Mouse (Mus musculus): ENCODE data around the gene Iqcg. TPM values are rescaled to one million over a fixed set of nuclear protein-coding genes. Genes with fewer than 3 reads are reported as not detected.

The Iqcg gene
- total and polyA plus RNA-seq, 2 experiments from 2014 or later: 5.1 to 8.3 TPM

GRCm38 (mm10) chr16:33076078-33076477 is 20.1 kb upstream of the Iqcg start:
- H3K4me3 ChIP-seq (ENCODE audit: low read depth, low read length): no peak overlapping the region

GRCm38 (mm10) chr16:33074967-33075366 is 18.9 kb upstream of the Iqcg start:
- ATAC-seq (ENCODE audit: low FRiP score): no peak
- H3K27ac ChIP-seq (ENCODE audit: low read depth, low read length): no peak overlapping the region

More at GRCm38 (mm10) chr16:33076078-33076477, 20.1 kb upstream of the Iqcg start:
- Histone ChIP-seq H3K36me3 (ENCODE audit: insufficient read depth, low read length) (peaks cover 34% of the 10 kb centered on the region; the same call in 1 of the 2 replicates), H3K4me2 (ENCODE audit: low read depth, low read length, poor library complexity, severe bottlenecking) (no peak overlapping the region), H3K27ac (ENCODE audit: low read depth, low read length) (no peak overlapping the region), H3K9ac (replicated peaks; ENCODE audit: low read length, poor library complexity, severe bottlenecking) (no peak overlapping the region), H3K4me1 (ENCODE audit: insufficient read depth, low read length) (no peaks in the 10 kb centered on the region), H3K27me3 (ENCODE audit: insufficient read depth, low read length) (no peaks in the 10 kb centered on the region), H3K9me3 (ENCODE audit: low read length) (no peaks in the 10 kb centered on the region)
- TF ChIP-seq CTCF (IDR thresholded peaks at IDR 0.05): no peak
- ATAC-seq (ENCODE audit: low FRiP score) (no peak), DNase-seq (ENCODE audit: low spot score) (no peak)
- 80% methylated on average over 6 of the region's 6 CpGs for WGBS

GRCm38 (mm10) chr16:33072871-33073557 is 17.0 kb upstream of the Iqcg start:
- H3K9ac ChIP-seq (replicated peaks; ENCODE audit: low read length, poor library complexity, severe bottlenecking): no peak overlapping the region

More at GRCm38 (mm10) chr16:33074967-33075366, 18.9 kb upstream of the Iqcg start:
- Histone ChIP-seq H3K36me3 (ENCODE audit: insufficient read depth, low read length) (peaks cover 29% of the 10 kb centered on the region), H3K4me3 (ENCODE audit: low read depth, low read length) (no peak overlapping the region), H3K27me3 (ENCODE audit: insufficient read depth, low read length) (no peaks in the 10 kb centered on the region), H3K9ac (replicated peaks; ENCODE audit: low read length, poor library complexity, severe bottlenecking) (no peak overlapping the region), H3K9me3 (ENCODE audit: low read length) (no peaks in the 10 kb centered on the region), H3K4me2 (ENCODE audit: low read depth, low read length, poor library complexity, severe bottlenecking) (no peak overlapping the region), H3K4me1 (ENCODE audit: insufficient read depth, low read length) (no peaks in the 10 kb centered on the region)
- no peak for TF ChIP-seq CTCF (IDR thresholded peaks at IDR 0.05)
- DNase-seq (ENCODE audit: low spot score): no peak
- WGBS: 84% methylated on average over 5 of the region's 5 CpGs

GRCm38 (mm10) chr16:33070928-33071327 is 14.9 kb upstream of the Iqcg start:
- no peaks in the 10 kb centered on the region for H3K4me1 ChIP-seq (ENCODE audit: insufficient read depth, low read length)
- H3K27me3 ChIP-seq (ENCODE audit: insufficient read depth, low read length): no peaks in the 10 kb centered on the region
- no peak for DNase-seq (ENCODE audit: low spot score)
- no peak overlapping the region for H3K27ac ChIP-seq (ENCODE audit: low read depth, low read length)
- peaks cover 35% of the 10 kb centered on the region for H3K36me3 ChIP-seq (ENCODE audit: insufficient read depth, low read length)
- H3K9me3 ChIP-seq (ENCODE audit: low read length): no peaks in the 10 kb centered on the region
- no peak overlapping the region for H3K4me2 ChIP-seq (ENCODE audit: low read depth, low read length, poor library complexity, severe bottlenecking)
- no peak for TF ChIP-seq CTCF (IDR thresholded peaks at IDR 0.05)
- no peak overlapping the region for H3K4me3 ChIP-seq (ENCODE audit: low read depth, low read length)
- H3K9ac ChIP-seq (replicated peaks; ENCODE audit: low read length, poor library complexity, severe bottlenecking): no peak overlapping the region
- ATAC-seq (ENCODE audit: low FRiP score): no peak

More at GRCm38 (mm10) chr16:33072871-33073557, 17.0 kb upstream of the Iqcg start:
- Histone ChIP-seq H3K27ac (ENCODE audit: low read depth, low read length) (no peak overlapping the region), H3K4me2 (ENCODE audit: low read depth, low read length, poor library complexity, severe bottlenecking) (no peak overlapping the region), H3K4me3 (ENCODE audit: low read depth, low read length) (no peak overlapping the region), H3K36me3 (ENCODE audit: insufficient read depth, low read length) (peaks cover 35% of the 10 kb centered on the region), H3K4me1 (ENCODE audit: insufficient read depth, low read length) (no peaks in the 10 kb centered on the region), H3K9me3 (ENCODE audit: low read length) (no peaks in the 10 kb centered on the region), H3K27me3 (ENCODE audit: insufficient read depth, low read length) (no peaks in the 10 kb centered on the region)
- TF ChIP-seq CTCF (IDR thresholded peaks at IDR 0.05): no peak
- DNase-seq (ENCODE audit: low spot score) (no peak), ATAC-seq (ENCODE audit: low FRiP score) (no peak)
- WGBS: 89% methylated on average over 6 of the region's 6 CpGs

GRCm38 (mm10) chr16:33064636-33065035 is 8.6 kb upstream of the Iqcg start:
- WGBS: 64% methylated on average over 9 of the region's 9 CpGs
- H3K4me3 ChIP-seq (ENCODE audit: low read depth, low read length): no peak overlapping the region
- H3K27me3 ChIP-seq (ENCODE audit: insufficient read depth, low read length): no peaks in the 10 kb centered on the region
- peak; percentile 32; the same call in 1 of the 2 replicates for TF ChIP-seq CTCF (IDR thresholded peaks at IDR 0.05)
- peaks cover 24% of the 10 kb centered on the region for H3K36me3 ChIP-seq (ENCODE audit: insufficient read depth, low read length)
- ATAC-seq (ENCODE audit: low FRiP score): no peak
- no peak for DNase-seq (ENCODE audit: low spot score)
- no peak overlapping the region for H3K27ac ChIP-seq (ENCODE audit: low read depth, low read length)
- no peak overlapping the region for H3K4me2 ChIP-seq (ENCODE audit: low read depth, low read length, poor library complexity, severe bottlenecking)
- H3K9ac ChIP-seq (replicated peaks; ENCODE audit: low read length, poor library complexity, severe bottlenecking): no peak overlapping the region
- peaks cover 11% of the 10 kb centered on the region for H3K4me1 ChIP-seq (ENCODE audit: insufficient read depth, low read length)
- H3K9me3 ChIP-seq (ENCODE audit: low read length): no peaks in the 10 kb centered on the region

- H3K27me3 ChIP-seq (ENCODE audit: insufficient read depth, low read length): no peaks in the 10 kb centered on the region
- DNase-seq (ENCODE audit: low spot score): no peak
- no peaks in the 10 kb centered on the region for H3K9me3 ChIP-seq (ENCODE audit: low read length)
- peak overlapping the region; percentile 82 for H3K4me2 ChIP-seq (ENCODE audit: low read depth, low read length, poor library complexity, severe bottlenecking)
- TF ChIP-seq CTCF (IDR thresholded peaks at IDR 0.05): no peak
- peaks cover 32% of the 10 kb centered on the region for H3K36me3 ChIP-seq (ENCODE audit: insufficient read depth, low read length)
- peak overlapping the region; percentile 87 for H3K4me3 ChIP-seq (ENCODE audit: low read depth, low read length)
- H3K9ac ChIP-seq (replicated peaks; ENCODE audit: low read length, poor library complexity, severe bottlenecking): peak overlapping the region; percentile 76; the same call in 1 of the 2 replicates
- ATAC-seq (ENCODE audit: low FRiP score): no peak
- peaks cover 11% of the 10 kb centered on the region for H3K4me1 ChIP-seq (ENCODE audit: insufficient read depth, low read length)
- no peak overlapping the region for H3K27ac ChIP-seq (ENCODE audit: low read depth, low read length)
- 13% methylated on average over 7 of the region's 7 CpGs for WGBS
Measured at GRCm38 (mm10) chr16:33063267-33063666, 7.2 kb upstream of the Iqcg start.
